Mouse (Mus musculus) hindbrain, embryonic 16.5 days (tissue): ENCODE measurements around the gene Kif26a. TPM values are rescaled to one million over a fixed set of nuclear protein-coding genes. Genes with fewer than 3 reads are reported as not detected.

Experiments
- ATAC-seq: fragments of 200-750 bp; cut with Nextera tagmentation; 2 replicates; pipeline ENCODE4 v1.8.0; 2017; ENCODE audit warnings: moderate TSS enrichment, moderate library complexity
- H3K27ac ChIP-seq: fragments of 300-500 bp; sonication (generic); 2 replicates; pipeline ENCODE4 v1.5.1; 2014; ENCODE audit warnings: low read depth, mild to moderate bottlenecking, control low read depth, low read length, moderate library complexity
- H3K27me3 ChIP-seq: fragments of 300-500 bp; sonication (generic); replicated peaks from 2 replicates; pipeline ENCODE4 v1.6.1; 2014; ENCODE audit warnings: low read length; ENCODE audit not compliant: control insufficient read depth, insufficient read depth
- H3K36me3 ChIP-seq: fragments of 300-500 bp; sonication (generic); 2 replicates; pipeline ENCODE4 v1.6.1; 2014; ENCODE audit warnings: mild to moderate bottlenecking, low read length, moderate library complexity, mixed read lengths; ENCODE audit not compliant: control insufficient read depth, insufficient read depth
- H3K4me1 ChIP-seq: fragments of 300-500 bp; sonication (generic); 2 replicates; pipeline ENCODE4 v1.6.1; 2014; ENCODE audit warnings: low read depth, low read length; ENCODE audit not compliant: control insufficient read depth, insufficient read depth
- H3K4me2 ChIP-seq: fragments of 300-500 bp; sonication (generic); 2 replicates; pipeline ENCODE4 v1.6.1; 2014; ENCODE audit warnings: mild to moderate bottlenecking, low read length, control low read depth, moderate library complexity
- H3K4me3 ChIP-seq: fragments of 300-500 bp; sonication (generic); 2 replicates; pipeline ENCODE4 v1.5.1; 2014; ENCODE audit warnings: mild to moderate bottlenecking, low read length, control low read depth, moderate library complexity
- H3K9ac ChIP-seq: fragments of 300-500 bp; sonication (generic); 2 replicates; pipeline ENCODE4 v1.6.1; 2014; ENCODE audit warnings: low read depth, mild to moderate bottlenecking, control low read depth, low read length, moderate library complexity
- H3K9me3 ChIP-seq: fragments of 300-500 bp; sonication (generic); 2 replicates; pipeline ENCODE4 v1.6.1; 2014; ENCODE audit warnings: mild to moderate bottlenecking, low read length, moderate library complexity; ENCODE audit not compliant: control insufficient read depth
- WGBS: fragments of 180-500 bp; shearing (Covaris S2); extraction: QIAGEN DNeasy Blood & Tissue Kit; methylation state at CpG from one replicate; pipeline ENCODE4 v1.1.7; 2014; 5-methylcytosine and 5-hydroxymethylcytosine counted together
- polyA plus RNA-seq: library from polyadenylated mRNA; unstranded; fragments of >200 nt; fragmentation: Nextera tagmentation; extraction: Ambion mirVana; gene quantifications from 2 replicates; pipeline ENCODE4 v1.2.1, GENCODE M21; 2015

Gene Kif26a
- polyA plus RNA-seq, 1 experiment from 2014 or later, result 2.5 TPM

DNA sequence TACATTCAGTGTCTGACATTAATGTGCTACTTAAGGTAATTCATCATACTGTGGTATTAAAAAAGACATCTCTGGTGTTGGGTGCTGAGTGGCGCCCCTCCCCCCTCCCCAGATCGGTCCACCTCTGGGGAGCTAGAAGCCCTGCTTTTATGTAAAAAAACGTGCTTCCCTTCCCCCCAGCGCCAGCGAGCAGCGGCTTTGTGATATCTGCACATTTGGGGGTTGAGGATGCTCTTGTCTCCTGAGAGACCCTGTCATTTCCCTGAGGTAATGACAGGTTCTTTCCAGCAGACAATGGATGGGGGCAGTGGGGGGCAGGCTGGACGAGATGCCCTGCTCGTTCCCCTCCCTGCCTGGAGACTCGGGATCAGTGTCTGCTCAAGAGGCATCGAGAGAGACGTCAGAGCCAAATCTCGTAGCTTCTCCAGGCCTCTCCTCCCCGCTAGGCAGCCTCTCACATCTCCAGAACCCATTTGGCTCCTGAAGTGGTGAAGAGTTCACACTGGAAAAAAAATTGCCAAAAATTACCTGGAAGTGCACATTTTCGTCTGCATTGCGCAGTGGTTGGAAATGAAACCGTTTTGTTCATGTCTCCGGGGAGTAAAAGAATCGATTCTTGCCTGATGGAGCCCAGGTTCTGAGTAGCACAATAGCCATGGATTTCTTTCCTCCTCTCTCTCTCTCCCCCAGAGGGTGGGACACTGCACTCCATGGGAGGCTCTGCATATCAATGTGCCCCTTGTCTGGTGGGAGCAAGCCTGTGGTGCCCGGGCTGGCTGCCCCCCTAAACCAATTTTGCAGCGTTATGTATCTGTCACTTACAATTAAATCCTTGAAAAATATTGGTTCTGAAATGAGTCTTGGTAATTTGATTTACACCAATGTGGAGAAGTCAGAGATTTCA is 24.9 kb downstream of the Kif26a start:
- no peaks in the 10 kb centered on the region for H3K9me3 ChIP-seq
- peaks cover 18% of the 10 kb centered on the region for H3K4me1 ChIP-seq
- no peaks in the 10 kb centered on the region for H3K27me3 ChIP-seq
- H3K27ac ChIP-seq, result peak overlapping the region; percentile 45
- H3K4me3 ChIP-seq, result no peak overlapping the region
- no peak overlapping the region for H3K9ac ChIP-seq
- 0 out of 2 replicates have a peak overlapping the region, but pooled peaks have one; percentile 6 for H3K4me2 ChIP-seq
- H3K36me3 ChIP-seq, result no peaks in the 10 kb centered on the region; the same call in 1 of the 2 replicates
- WGBS, result 16% methylated on average over 20 of the region's 20 CpGs
- ATAC-seq, result no peak

DNA sequence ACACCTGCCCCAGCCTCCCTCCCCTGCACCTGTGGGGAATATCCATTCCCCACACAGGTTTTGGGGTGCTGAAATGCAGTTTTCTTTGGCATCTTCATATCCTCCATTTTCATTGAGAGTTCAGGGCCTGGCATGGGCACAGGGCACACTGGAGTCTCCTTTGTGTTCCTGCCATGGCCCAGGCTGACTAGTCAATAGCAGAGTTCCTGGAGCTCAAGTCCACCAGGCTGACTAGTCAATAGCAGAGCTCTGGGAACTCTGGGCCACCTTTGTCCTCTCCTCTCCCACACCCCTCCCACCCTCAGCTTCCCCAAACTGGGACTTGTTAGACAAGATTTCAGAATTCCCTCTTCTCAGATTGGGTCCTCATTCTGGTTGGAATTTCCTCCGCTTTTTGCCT is 25.6 kb downstream of the Kif26a start:
- peaks cover 2% of the 10 kb centered on the region; the same call in 1 of the 2 replicates for H3K36me3 ChIP-seq
- peaks cover 18% of the 10 kb centered on the region for H3K4me1 ChIP-seq
- H3K9ac ChIP-seq, result no peak overlapping the region
- H3K27ac ChIP-seq, result no peak overlapping the region
- no peak overlapping the region for H3K4me3 ChIP-seq
- H3K4me2 ChIP-seq, result no peak overlapping the region
- no peaks in the 10 kb centered on the region for H3K9me3 ChIP-seq
- 100% methylated on average over 1 of the region's 1 CpGs for whole genome bisulfite sequencing
- no peaks in the 10 kb centered on the region for H3K27me3 ChIP-seq
- ATAC-seq, result no peak

DNA sequence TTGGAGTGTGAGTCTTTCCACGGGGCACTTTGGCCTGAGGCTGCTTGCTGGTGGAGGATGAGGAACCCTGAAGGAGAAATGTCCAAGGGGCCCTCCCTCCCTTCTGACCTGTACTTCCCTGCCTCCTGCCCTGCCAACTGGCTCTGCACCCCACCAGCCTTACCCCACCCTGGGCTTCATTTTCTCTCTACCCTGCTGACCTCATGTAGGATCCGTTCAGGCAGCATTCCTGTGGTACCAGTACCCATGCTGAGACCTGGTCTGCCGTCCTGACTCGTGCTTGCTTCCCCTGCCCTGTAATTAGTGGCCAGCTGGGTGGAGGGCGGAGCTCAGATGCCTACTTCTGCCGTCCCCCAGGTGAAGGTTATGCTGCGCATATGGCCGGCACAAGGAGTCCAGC is 26.2 kb downstream of the Kif26a start:
- Histone ChIP-seq H3K27me3 (no peaks in the 10 kb centered on the region), H3K4me3 (no peak overlapping the region), H3K9me3 (no peaks in the 10 kb centered on the region), H3K4me2 (no peak overlapping the region), H3K27ac (no peak overlapping the region), H3K4me1 (peaks cover 18% of the 10 kb centered on the region), H3K9ac (no peak overlapping the region), H3K36me3 (peaks cover 2% of the 10 kb centered on the region; the same call in 1 of the 2 replicates)
- ATAC-seq, result no peak
- WGBS, result 69% methylated on average over 8 of the region's 8 CpGs

DNA sequence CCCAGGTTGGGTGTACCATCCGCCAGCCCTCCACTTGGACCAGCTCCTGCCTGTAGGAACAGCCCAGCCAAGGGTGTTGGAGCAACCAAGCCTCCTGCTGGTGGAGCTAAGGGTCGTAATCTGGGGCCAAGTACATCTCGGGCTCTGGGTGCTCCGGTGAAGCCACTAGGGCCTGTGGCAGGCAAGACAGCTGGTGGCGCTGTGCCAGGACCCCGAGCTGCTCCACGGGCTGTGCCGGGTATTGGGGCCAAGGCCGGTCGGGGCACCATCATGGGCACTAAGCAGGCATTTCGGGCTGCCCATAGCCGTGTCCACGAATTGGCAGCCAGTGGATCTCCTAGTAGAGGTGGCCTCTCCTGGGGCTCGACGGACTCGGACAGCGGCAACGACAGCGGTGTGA is 31.7 kb downstream of the Kif26a start:
- 93% methylated on average over 19 of the region's 19 CpGs for WGBS
- no peaks in the 10 kb centered on the region for H3K27me3 ChIP-seq
- H3K4me3 ChIP-seq, result no peak overlapping the region
- no peak overlapping the region for H3K27ac ChIP-seq
- no peaks in the 10 kb centered on the region; the same call in none of the 2 replicates for H3K4me1 ChIP-seq
- ATAC-seq, result no peak
- peaks cover 5% of the 10 kb centered on the region for H3K36me3 ChIP-seq
- H3K4me2 ChIP-seq, result no peak overlapping the region
- no peaks in the 10 kb centered on the region for H3K9me3 ChIP-seq
- no peak overlapping the region for H3K9ac ChIP-seq

DNA sequence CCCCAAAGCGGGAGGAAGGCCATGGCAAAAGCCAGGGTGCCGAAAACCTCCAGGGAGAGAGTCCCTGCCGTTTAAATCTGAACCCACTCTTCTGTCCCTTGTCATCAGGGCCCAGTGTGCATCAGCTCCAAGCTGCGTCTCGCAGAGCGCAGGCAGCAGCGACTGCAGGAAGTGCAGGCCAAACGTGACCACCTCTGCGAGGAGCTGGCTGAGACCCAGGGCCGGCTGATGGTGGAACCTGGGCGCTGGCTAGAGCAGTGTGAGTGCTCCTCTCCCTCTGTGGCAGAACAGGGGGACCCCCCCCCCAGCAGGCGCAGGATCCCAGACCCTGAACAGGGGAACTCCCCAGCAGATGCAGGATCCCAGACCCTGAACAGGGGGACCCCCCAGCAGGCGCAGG is 33.7 kb downstream of the Kif26a start:
- H3K4me1 ChIP-seq, result no peaks in the 10 kb centered on the region; the same call in none of the 2 replicates
- no peaks in the 10 kb centered on the region for H3K9me3 ChIP-seq
- no peak overlapping the region for H3K27ac ChIP-seq
- no peak overlapping the region for H3K4me3 ChIP-seq
- WGBS, result 91% methylated on average over 11 of the region's 13 CpGs
- no peak for ATAC-seq
- no peak overlapping the region for H3K4me2 ChIP-seq
- no peak overlapping the region for H3K9ac ChIP-seq
- H3K27me3 ChIP-seq, result no peaks in the 10 kb centered on the region
- H3K36me3 ChIP-seq, result peaks cover 5% of the 10 kb centered on the region

DNA sequence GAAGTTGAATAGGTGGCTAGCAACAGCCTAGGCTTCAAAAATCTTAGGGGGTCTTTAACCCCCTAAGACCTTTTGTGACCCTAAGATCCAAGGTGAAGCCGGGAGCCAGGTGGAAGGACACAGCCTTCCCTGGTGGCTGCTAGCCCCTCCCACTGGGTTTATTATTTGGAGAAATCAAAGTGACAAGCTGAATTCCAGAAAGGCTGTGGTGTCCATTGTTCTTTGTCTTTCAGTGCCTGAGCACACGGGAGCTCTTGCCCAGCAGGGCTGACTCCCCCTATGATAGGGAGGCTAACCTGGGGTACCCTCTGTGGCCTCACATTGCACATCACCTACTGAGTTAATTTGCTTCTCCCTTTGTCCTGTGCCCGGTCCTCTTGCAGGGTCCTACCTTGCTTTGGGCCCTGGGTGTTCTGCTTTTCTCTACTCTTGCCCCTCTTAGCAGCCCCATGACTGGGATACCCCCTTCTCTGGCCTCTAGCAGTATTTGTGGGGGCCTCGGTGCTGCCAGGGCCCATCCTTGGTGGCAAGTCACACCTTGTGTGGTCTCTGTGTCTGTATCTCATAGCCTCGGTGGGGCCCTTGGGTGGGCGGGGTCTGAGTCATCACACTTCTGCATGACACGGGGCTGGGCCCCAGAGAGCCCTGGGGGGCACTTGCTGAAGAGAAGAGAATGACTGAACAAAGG is 36.1 kb downstream of the Kif26a start:
- Histone ChIP-seq H3K4me1 (no peaks in the 10 kb centered on the region; the same call in none of the 2 replicates), H3K9me3 (no peaks in the 10 kb centered on the region), H3K36me3 (peaks cover 3% of the 10 kb centered on the region), H3K4me3 (no peak overlapping the region), H3K27ac (no peak overlapping the region), H3K9ac (no peak overlapping the region), H3K4me2 (no peak overlapping the region), H3K27me3 (no peaks in the 10 kb centered on the region)
- 35% methylated on average over 7 of the region's 7 CpGs for WGBS
- no peak for ATAC-seq

DNA sequence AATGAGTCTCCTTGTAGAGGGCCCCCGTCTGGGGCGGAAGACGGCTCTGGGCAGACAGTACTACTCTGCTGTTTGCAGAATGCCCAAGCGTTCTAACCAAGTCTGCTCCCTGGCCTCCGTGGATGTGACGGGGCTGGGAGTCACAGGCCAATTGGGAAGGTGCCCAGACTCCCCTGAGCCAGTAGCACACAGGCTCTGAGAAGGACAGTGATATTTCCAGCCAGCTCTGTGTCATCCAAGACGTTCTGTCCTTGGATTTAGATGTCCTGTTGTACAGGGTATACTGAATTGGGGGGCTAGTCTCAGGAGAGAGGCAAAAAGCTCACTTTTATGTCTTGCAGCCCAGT is 36.6 kb downstream of the Kif26a start:
- peaks cover 3% of the 10 kb centered on the region for H3K36me3 ChIP-seq
- no peak overlapping the region for H3K4me2 ChIP-seq
- ATAC-seq, result 0 out of 2 replicates have a peak, but pooled peaks have one; percentile 44
- H3K27ac ChIP-seq, result no peak overlapping the region
- no peaks in the 10 kb centered on the region for H3K9me3 ChIP-seq
- WGBS, result 25% methylated on average over 7 of the region's 7 CpGs
- no peaks in the 10 kb centered on the region for H3K27me3 ChIP-seq
- H3K4me1 ChIP-seq, result no peaks in the 10 kb centered on the region; the same call in none of the 2 replicates
- no peak overlapping the region for H3K9ac ChIP-seq
- no peak overlapping the region for H3K4me3 ChIP-seq

DNA sequence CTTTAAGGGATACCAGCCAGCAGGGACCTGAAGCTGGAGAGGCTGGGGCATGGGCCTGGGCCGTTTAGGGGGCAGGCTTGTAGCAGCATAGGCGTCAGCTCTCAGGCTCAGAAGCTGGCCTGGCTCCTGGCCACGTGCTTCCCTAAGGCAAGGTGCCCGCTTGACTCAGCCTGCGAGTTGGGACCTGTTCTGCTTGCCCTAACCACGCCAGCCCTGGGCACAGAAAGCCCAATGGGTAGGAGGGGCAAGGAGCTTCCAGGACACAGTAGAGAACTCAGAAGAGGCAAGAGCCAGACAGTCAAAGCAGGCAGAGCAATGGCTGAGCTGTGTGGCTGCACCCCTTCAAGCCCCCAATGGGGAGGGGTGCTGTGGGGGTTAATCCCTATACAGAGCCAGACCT is 37.7 kb downstream of the Kif26a start:
- no peak overlapping the region for H3K4me2 ChIP-seq

DNA sequence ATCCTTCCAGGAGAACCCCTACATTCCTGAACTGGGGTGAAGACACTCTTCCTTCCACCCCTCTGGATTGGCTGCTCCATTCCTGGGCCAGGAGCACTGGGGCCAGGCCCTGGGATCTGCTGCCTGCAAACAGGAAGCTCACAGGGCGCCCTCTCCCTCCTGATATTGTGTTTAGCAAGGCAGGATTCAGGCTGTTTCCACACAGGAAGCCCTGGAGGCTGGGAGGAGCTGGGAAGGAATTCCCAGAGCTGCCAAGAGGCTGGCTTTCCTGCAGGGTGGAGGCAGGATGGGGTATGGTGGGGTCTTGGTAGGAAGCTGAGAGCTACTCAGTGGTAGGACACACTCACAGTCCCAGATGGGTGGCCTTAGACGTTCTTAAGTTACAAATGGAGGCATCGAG is 38.4 kb downstream of the Kif26a start:
- peaks cover under 1% of the 10 kb centered on the region; the same call in 1 of the 2 replicates for H3K36me3 ChIP-seq

More for the DNA sequence above, 37.7 kb downstream of the Kif26a start:
- Histone ChIP-seq H3K9me3 (no peaks in the 10 kb centered on the region), H3K27me3 (no peaks in the 10 kb centered on the region), H3K9ac (no peak overlapping the region), H3K27ac (peak overlapping the region; percentile 55; the same call in 1 of the 2 replicates), H3K4me3 (no peak overlapping the region), H3K4me1 (no peaks in the 10 kb centered on the region; the same call in none of the 2 replicates), H3K36me3 (peaks cover 3% of the 10 kb centered on the region)
- ATAC-seq, result no peak
- WGBS, result 74% methylated on average over 6 of the region's 6 CpGs

More for the DNA sequence above, 38.4 kb downstream of the Kif26a start:
- Histone ChIP-seq H3K9me3 (no peaks in the 10 kb centered on the region), H3K27ac (peak overlapping the region; percentile 1; the same call in 1 of the 2 replicates), H3K4me1 (no peaks in the 10 kb centered on the region; the same call in none of the 2 replicates), H3K27me3 (no peaks in the 10 kb centered on the region), H3K9ac (0 out of 2 replicates have a peak overlapping the region, but pooled peaks have one; percentile 17), H3K4me3 (no peak overlapping the region), H3K4me2 (no peak overlapping the region)
- 71% methylated on average over 3 of the region's 3 CpGs for WGBS
- no peak for ATAC-seq
